8 mouse cellular contexts compared by ENCODE assay signal in genomic region chr14:55682118-55682493, GRCm38 (mm10). TPM values are rescaled to one million over a fixed set of nuclear protein-coding genes. Genes with fewer than 3 reads are reported as not detected.
DNase-seq lines count a peak whose midpoint lies in the region; ATAC-seq and TF ChIP-seq lines count a peak whose summit lies in the region.

No protein-coding gene starts in this region.

- peak overlapping the region; percentile 60 for H3K9ac ChIP-seq in heart, embryonic 16.5 days (ENCODE audit: low read length)
- peak overlapping the region; percentile 45 for H3K9ac ChIP-seq in hindbrain, embryonic 11.5 days (ENCODE audit: low read depth, low read length)

- 0 out of 2 replicates have a peak, but pooled peaks have one; percentile 4 for ATAC-seq in heart, embryonic 16.5 days (replicated peaks; ENCODE audit: extremely low read depth, insufficient read depth, low FRiP score)
- peak; percentile 70 for ATAC-seq in hindbrain, embryonic 11.5 days (ENCODE audit: low FRiP score)

- no peaks in the 10 kb centered on the region for H3K9me3 ChIP-seq in heart, embryonic 16.5 days (replicated peaks; ENCODE audit: control insufficient read depth, low read length)
- no peaks in the 10 kb centered on the region for H3K9me3 ChIP-seq in hindbrain, embryonic 11.5 days (ENCODE audit: control insufficient read depth, low read length)
- H3K9me3 ChIP-seq in midbrain, embryonic 10.5 days (replicated peaks) = no peaks in the 10 kb centered on the region

- peak overlapping the region; percentile 78 for H3K4me3 ChIP-seq in heart, embryonic 16.5 days (ENCODE audit: low read length)
- peak overlapping the region; percentile 74 for H3K4me3 ChIP-seq in bone marrow, adult 2 months (replicated peaks; ENCODE audit: control insufficient read depth, low read depth, low read length)
- peak overlapping the region; percentile 74 for H3K4me3 ChIP-seq in hindbrain, embryonic 11.5 days (ENCODE audit: low read depth, low read length)
- peak overlapping the region; percentile 91 for H3K4me3 ChIP-seq in midbrain, embryonic 10.5 days

- no peak for TF ChIP-seq CTCF in bone marrow, adult 2 months (IDR thresholded peaks at IDR 0.05; ENCODE audit: control insufficient read depth, insufficient read depth, low read length)

- DNase-seq in heart, adult 18-20 months = no peak
- no peak for DNase-seq in hindbrain, embryonic 11.5 days (ENCODE audit: low spot score)
- DNase-seq in midbrain, embryonic 10.5 days (ENCODE audit: low spot score) = no peak
- no peak for DNase-seq in left cerebral cortex, postnatal 36 days (ENCODE audit: low spot score in 2 of 2)
- DNase-seq in embryo, embryonic 10 days (ENCODE audit: low spot score) = no peak
- DNase-seq in urinary bladder, adult 18-20 months (ENCODE audit: low spot score in 2 of 2) = no peak

- 16% methylated on average over 3 of the region's 3 CpGs for WGBS in heart, embryonic 16.5 days
- WGBS in bone marrow, adult 2 months = 8% methylated on average over 3 of the region's 3 CpGs
- 12% methylated on average over 3 of the region's 3 CpGs for WGBS in hindbrain, embryonic 11.5 days
- 15% methylated on average over 3 of the region's 3 CpGs for WGBS in midbrain, embryonic 10.5 days

- no peaks in the 10 kb centered on the region for H3K27me3 ChIP-seq in heart, embryonic 16.5 days (ENCODE audit: control insufficient read depth, insufficient read depth, low read length)
- H3K27me3 ChIP-seq in hindbrain, embryonic 11.5 days (ENCODE audit: control insufficient read depth, insufficient read depth, low read length) = no peaks in the 10 kb centered on the region
- no peaks in the 10 kb centered on the region for H3K27me3 ChIP-seq in midbrain, embryonic 10.5 days (ENCODE audit: low read depth, poor library complexity, severe bottlenecking)

- peaks cover 31% of the 10 kb centered on the region for H3K36me3 ChIP-seq in heart, embryonic 16.5 days (ENCODE audit: control insufficient read depth, insufficient read depth)
- H3K36me3 ChIP-seq in hindbrain, embryonic 11.5 days (ENCODE audit: control insufficient read depth, insufficient read depth, low read length) = peaks cover under 1% of the 10 kb centered on the region; the same call in 1 of the 2 replicates
- H3K36me3 ChIP-seq in midbrain, embryonic 10.5 days = peaks cover 34% of the 10 kb centered on the region

- H3K4me1 ChIP-seq in heart, embryonic 16.5 days (ENCODE audit: control insufficient read depth, insufficient read depth, low read length) = peaks cover 13% of the 10 kb centered on the region
- H3K4me1 ChIP-seq in bone marrow, adult 2 months (ENCODE audit: control insufficient read depth, insufficient read depth, low read length) = no peaks in the 10 kb centered on the region
- no peaks in the 10 kb centered on the region for H3K4me1 ChIP-seq in hindbrain, embryonic 11.5 days (replicated peaks; ENCODE audit: control insufficient read depth, insufficient read depth, low read length)
- H3K4me1 ChIP-seq in midbrain, embryonic 10.5 days = peaks cover 16% of the 10 kb centered on the region

- H3K4me2 ChIP-seq in heart, embryonic 16.5 days (ENCODE audit: low read depth, low read length) = peak overlapping the region; percentile 76
- peak overlapping the region; percentile 40 for H3K4me2 ChIP-seq in hindbrain, embryonic 11.5 days (replicated peaks; ENCODE audit: low read depth, low read length)

- peak overlapping the region; percentile 83 for H3K27ac ChIP-seq in heart, embryonic 16.5 days (ENCODE audit: low read length)
- H3K27ac ChIP-seq in bone marrow, adult 2 months (ENCODE audit: control insufficient read depth, insufficient read depth, low read depth, low read length, poor library complexity) = peak overlapping the region; percentile 96
- H3K27ac ChIP-seq in hindbrain, embryonic 11.5 days (ENCODE audit: low read depth, low read length) = no peak overlapping the region
- peak overlapping the region; percentile 93 for H3K27ac ChIP-seq in midbrain, embryonic 10.5 days (replicated peaks)

- intact Hi-C loops in left cerebral cortex, postnatal 36 days (cut with DNase I) = loop anchor here (1.0 to 2.0 kb wide), 2 partner anchors 41 to 63 kb away; partner anchors contain the start of genes Dhrs1, Nop9 and Rabggta

- no peak for TF ChIP-seq POLR2A in bone marrow, adult 2 months (IDR thresholded peaks at IDR 0.05; ENCODE audit: borderline replicate concordance, control insufficient read depth, low read depth, low read length)

RNA-seq across cellular contexts. Expression of gene Tinf2, which starts 0.5 kb away (rescaled TPM):
- polyA plus RNA-seq in heart, embryonic 16.5 days (2015; fragmentation: Nextera tagmentation; extraction: Ambion mirVana) = 27.5 and 30.0 TPM in 2 replicates
- total RNA-seq in heart, adult 18-20 months (2021) = 10 to 100 TPM; 10.1 to 12.1 TPM
- 25.4 and 38.1 TPM in 2 replicates for polyA plus RNA-seq in bone marrow, adult 2 months (2011; ENCODE audit: insufficient read depth, insufficient read length, low replicate concordance, missing spikeins)
- polyA plus RNA-seq in hindbrain, embryonic 11.5 days (2014; fragmentation: Nextera tagmentation; extraction: Ambion mirVana) = 52.7 and 63.1 TPM in 2 replicates
- polyA plus RNA-seq in midbrain, embryonic 10.5 days (2016; fragmentation: Nextera tagmentation; extraction: Ambion mirVana) = 70.5 and 74.5 TPM in 2 replicates
- total RNA-seq in left cerebral cortex, postnatal 36 days (2021) = 10 to 100 TPM; 15.2 to 16.9 TPM

RNA-seq across cellular contexts. Expression of gene Nedd8, which starts 10.2 kb away (rescaled TPM):
- polyA plus RNA-seq in heart, embryonic 16.5 days (2015; fragmentation: Nextera tagmentation; extraction: Ambion mirVana) = 444 and 466 TPM in 2 replicates
- 100 to 1,000 TPM; 250 to 257 TPM for total RNA-seq in heart, adult 18-20 months (2021)
- 173 and 183 TPM in 2 replicates for polyA plus RNA-seq in bone marrow, adult 2 months (2011; ENCODE audit: insufficient read depth, insufficient read length, low replicate concordance, missing spikeins)
- polyA plus RNA-seq in hindbrain, embryonic 11.5 days (2014; fragmentation: Nextera tagmentation; extraction: Ambion mirVana) = 596 and 597 TPM in 2 replicates
- polyA plus RNA-seq in midbrain, embryonic 10.5 days (2016; fragmentation: Nextera tagmentation; extraction: Ambion mirVana) = 610 and 632 TPM in 2 replicates
- 100 to 1,000 TPM; 310 to 333 TPM for total RNA-seq in left cerebral cortex, postnatal 36 days (2021)

RNA-seq across cellular contexts. Expression of gene Gmpr2, which starts 10.4 kb away (rescaled TPM):
- polyA plus RNA-seq in heart, embryonic 16.5 days (2015; fragmentation: Nextera tagmentation; extraction: Ambion mirVana) = 43.0 and 43.9 TPM in 2 replicates
- total RNA-seq in heart, adult 18-20 months (2021) = 10 to 100 TPM in 1 of 2 experiments, 1 to 10 TPM in 1; 8.7 to 10.8 TPM
- 7.3 and 18.3 TPM in 2 replicates for polyA plus RNA-seq in bone marrow, adult 2 months (2011; ENCODE audit: insufficient read depth, insufficient read length, low replicate concordance, missing spikeins)
- 54.6 and 58.8 TPM in 2 replicates for polyA plus RNA-seq in hindbrain, embryonic 11.5 days (2014; fragmentation: Nextera tagmentation; extraction: Ambion mirVana)
- polyA plus RNA-seq in midbrain, embryonic 10.5 days (2016; fragmentation: Nextera tagmentation; extraction: Ambion mirVana) = 63.5 and 65.0 TPM in 2 replicates
- 10 to 100 TPM; 20.6 to 24.9 TPM for total RNA-seq in left cerebral cortex, postnatal 36 days (2021)

RNA-seq across cellular contexts. Expression of gene Mdp1, which starts 21.8 kb away (rescaled TPM):
- 93.7 and 96.5 TPM in 2 replicates for polyA plus RNA-seq in heart, embryonic 16.5 days (2015; fragmentation: Nextera tagmentation; extraction: Ambion mirVana)
- 10 to 100 TPM; 47.1 to 58.8 TPM for total RNA-seq in heart, adult 18-20 months (2021)
- 23.2 and 50.4 TPM in 2 replicates for polyA plus RNA-seq in bone marrow, adult 2 months (2011; ENCODE audit: insufficient read depth, insufficient read length, low replicate concordance, missing spikeins)
- polyA plus RNA-seq in hindbrain, embryonic 11.5 days (2014; fragmentation: Nextera tagmentation; extraction: Ambion mirVana) = 67.7 and 70.2 TPM in 2 replicates
- 65.3 and 72.9 TPM in 2 replicates for polyA plus RNA-seq in midbrain, embryonic 10.5 days (2016; fragmentation: Nextera tagmentation; extraction: Ambion mirVana)
- 10 to 100 TPM; 39.1 to 41.7 TPM for total RNA-seq in left cerebral cortex, postnatal 36 days (2021)

RNA-seq across cellular contexts. Expression of gene Tgm1, which starts 31.6 kb away (rescaled TPM):
- polyA plus RNA-seq in heart, embryonic 16.5 days (2015; fragmentation: Nextera tagmentation; extraction: Ambion mirVana) = 0.45 and 0.57 TPM in 2 replicates
- total RNA-seq in heart, adult 18-20 months (2021) = under 1 TPM; 0.25 to 0.44 TPM
- polyA plus RNA-seq in bone marrow, adult 2 months (2011; ENCODE audit: insufficient read depth, insufficient read length, low replicate concordance, missing spikeins) = 1.1 and 5.1 TPM in 2 replicates
- polyA plus RNA-seq in hindbrain, embryonic 11.5 days (2014; fragmentation: Nextera tagmentation; extraction: Ambion mirVana) = 0.36 and 0.49 TPM in 2 replicates
- 0.27 and 0.42 TPM in 2 replicates for polyA plus RNA-seq in midbrain, embryonic 10.5 days (2016; fragmentation: Nextera tagmentation; extraction: Ambion mirVana)
- total RNA-seq in left cerebral cortex, postnatal 36 days (2021) = not detected
